Mouse (Mus musculus) cerebellum, adult (tissue): ENCODE measurements around the gene Tbc1d32.
"Not testable (repeated sequence)": the region's sequence is repeated elsewhere in the genome, so short reads cannot be mapped to it uniquely, and the experiment has no call there.

ENCODE experiments used
- ATAC-seq: cut with Nextera tagmentation; 2 replicates; pipeline ENCODE4 v1.9.2; 2017; ENCODE audit warnings: mild to moderate bottlenecking, moderate library complexity, mixed read lengths; ENCODE audit not compliant: insufficient number of reproducible peaks, low FRiP score, low TSS enrichment

Tbc1d32 gene

DNA sequence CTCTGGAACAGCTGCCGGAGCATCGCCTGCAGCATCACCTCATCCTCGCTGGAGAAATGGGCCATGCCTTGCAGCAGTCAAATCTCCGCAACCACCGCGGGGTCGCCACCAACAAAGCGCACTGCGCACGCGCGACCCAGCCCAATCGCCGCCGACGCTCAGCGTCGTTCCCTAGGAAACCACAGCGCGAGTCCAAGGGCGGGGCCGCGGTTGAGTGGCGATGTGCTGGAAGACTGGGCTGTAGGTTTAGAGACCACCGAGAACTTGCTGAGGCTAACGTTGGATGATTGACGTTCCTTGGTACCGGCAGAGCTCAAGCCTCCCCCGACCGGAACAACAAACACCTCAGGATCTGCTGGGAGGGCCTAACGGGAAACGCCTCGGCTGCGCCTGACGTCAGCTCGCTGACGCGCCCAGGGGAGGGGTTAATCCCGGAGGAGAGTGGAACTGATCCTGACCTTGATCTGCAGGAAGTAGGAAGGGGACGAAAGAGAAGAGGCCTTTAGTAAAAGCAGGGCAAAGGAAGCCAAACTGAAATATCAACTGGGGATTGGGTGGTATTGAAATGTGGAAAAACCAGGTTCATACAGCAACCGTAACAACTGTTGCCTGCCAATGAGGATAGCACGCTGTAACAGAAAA lies at the start of gene Tbc1d32:
TSS of gene Tbc1d32 (minus strand) at position 122 of the 642 bp plus-strand sequence.
- peak; percentile 99 for ATAC-seq

DNA sequence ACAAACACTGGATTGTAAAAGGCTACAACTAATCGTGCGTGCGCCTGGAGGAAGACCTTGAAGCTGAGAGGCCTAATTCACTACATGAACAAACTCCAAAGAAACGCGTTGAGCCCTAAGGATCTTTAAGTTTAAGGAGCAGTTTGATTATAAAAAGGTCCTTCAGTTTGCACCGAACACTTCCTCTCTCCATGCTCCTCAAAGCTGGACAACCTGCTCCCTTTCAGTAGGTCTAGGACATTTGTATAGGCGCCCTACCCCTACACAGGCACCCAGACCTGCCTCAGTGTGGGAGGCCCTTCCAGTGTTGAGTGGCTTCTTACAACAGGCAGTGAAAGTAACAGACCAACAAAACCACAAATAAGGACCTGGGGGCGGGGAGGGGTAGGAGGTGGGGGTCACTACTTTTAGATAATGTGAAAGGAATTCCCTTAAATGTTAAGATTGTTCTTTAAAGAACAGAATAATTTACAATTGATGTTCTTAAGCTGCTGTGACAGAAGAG lies 666 bp downstream of the Tbc1d32 start:
- ATAC-seq = 0 out of 2 replicates have a peak, but pooled peaks have one; percentile 12

DNA sequence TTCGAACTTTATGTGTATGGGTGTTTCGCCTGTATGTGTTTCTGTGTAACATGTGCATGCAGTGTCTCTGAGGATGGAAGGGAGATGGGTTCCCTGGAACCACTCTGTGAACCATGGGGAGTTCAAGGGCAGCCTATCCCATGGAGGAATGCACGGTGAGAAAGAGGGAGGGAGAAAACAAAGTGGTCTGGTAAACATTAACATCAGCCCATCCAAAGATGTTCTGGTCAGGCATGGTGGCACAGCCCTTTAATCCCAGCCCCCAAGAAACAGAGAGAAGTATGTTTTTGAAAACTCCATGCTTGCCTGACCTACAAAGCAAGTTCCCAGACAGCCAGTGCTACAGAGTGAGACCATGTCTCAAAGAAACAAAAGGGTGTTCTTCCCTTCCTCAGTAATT lies 12.7 kb downstream of the Tbc1d32 start:
- ATAC-seq = no peak

DNA sequence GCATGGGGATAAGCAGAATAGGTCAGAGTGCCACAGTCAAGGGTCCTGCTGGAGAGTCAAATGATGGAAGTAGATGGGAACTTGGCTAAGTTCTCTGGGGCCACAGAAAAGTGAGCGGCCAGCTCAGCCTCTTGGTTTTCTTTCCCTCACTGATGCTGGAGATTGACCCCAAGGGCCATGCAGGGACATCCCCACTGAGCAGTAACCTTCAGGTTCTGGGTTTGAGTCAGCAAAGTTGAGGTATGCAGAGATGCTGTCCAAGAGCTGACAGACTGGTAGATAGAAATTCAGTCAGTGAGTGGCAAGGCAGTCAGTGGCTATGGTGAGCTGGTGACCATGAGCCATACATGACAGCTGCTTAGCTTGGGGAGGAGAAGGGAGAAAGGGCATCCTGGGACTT lies 18.1 kb downstream of the Tbc1d32 start:
- ATAC-seq = no peak

DNA sequence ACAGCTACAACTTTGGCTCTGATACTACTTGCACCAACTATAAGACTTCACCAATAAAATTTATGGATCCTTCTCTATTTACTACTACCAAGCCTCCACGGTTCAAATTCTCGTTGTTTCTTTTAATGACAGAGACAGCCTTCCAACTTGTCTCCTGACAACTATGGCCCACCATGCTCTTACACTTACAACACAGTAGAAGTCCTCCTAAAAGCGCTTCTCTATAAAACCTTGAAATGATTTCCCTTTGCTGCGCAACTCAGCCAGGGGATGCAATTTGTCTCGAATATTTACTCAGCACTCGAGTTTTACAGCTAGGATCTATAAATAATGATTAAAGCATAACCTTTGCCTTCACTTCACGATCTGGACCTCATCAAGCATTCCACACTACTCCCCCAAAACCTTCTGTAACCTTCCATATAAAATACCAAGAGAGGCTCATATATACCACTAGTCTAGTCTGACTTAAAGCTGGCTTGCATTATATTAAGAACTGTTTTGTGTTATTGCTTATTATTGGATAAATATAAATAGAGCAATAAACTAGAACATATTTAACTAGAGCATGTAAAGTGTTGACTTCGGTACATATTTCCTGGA lies 21.6 kb downstream of the Tbc1d32 start:
- ATAC-seq = no peak

DNA sequence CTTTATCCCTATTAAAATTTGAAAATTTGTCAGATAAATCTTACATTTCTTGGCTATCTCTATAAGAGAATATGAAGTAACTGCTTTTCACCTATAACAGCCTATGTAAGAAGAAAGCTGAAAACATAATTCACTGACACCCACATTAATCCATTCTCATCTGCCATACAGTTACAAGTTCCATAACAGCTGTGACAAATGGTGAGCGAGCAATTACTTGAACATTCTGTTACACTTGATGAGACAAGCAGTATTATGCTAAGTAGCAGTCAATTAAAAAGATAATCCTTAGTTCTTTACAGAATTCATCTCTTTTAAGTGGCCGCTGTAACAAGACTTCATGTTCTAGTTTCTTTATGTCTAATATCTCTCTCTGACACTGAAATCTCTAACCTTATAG lies 24.1 kb downstream of the Tbc1d32 start:
- no peak for ATAC-seq

DNA sequence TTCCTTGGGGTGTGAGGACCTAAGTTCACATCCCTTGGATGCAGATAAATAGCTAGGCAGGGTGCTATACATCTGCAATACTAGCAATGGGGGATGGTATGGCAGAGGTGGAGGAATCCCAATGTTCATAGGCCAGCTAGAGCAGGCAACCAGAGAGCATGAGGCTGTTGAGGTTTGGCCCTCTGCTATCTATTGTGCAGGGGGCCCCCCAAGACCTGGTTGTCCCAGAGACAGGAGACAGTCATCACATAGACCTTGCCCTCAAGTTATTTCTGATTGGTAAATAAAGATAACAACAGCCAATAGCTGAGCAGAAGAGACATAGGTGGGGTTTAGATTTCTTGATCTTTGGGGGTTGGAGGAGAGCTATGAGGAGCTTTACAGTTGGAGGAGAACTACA lies 28.6 kb downstream of the Tbc1d32 start:
- ATAC-seq = no peak

DNA sequence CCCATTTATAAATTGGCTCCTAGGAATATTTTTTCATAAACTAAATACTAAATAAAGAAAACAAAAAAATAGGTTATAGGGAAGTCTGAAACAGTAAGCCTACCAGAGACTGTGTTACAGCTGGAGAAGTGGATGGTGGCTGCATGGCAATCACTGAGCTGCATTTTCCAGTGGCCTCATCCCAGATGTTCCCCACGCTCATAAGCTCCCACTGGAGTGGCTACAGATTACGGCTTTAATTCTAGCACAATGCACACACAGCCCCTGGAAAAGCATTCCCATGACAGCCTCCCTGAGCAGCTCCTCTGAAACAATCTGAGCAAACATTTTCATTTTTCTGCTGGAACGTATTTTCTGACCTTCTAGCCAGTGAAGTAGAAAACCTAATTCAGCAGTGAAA lies 29.8 kb downstream of the Tbc1d32 start:
- ATAC-seq = no peak

DNA sequence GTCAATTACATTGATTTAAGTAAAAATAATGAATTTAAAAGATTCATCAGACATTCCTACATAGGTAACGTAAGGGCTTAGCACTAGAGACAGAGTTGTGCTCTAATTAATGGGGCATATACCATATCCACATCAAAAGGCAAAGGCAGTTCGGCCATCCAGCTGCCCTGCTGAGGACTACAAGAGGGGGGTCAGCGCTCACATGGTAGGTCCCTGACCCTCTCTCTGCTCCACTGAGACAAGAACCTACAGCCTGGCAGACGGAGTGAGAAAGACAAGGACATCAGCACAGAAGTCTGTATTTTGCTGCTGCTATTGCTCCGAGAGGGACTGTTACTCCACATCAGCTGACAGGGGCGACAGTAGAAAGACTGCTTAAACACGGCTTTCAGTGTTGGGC lies 34.2 kb downstream of the Tbc1d32 start:
- no peak for ATAC-seq

DNA sequence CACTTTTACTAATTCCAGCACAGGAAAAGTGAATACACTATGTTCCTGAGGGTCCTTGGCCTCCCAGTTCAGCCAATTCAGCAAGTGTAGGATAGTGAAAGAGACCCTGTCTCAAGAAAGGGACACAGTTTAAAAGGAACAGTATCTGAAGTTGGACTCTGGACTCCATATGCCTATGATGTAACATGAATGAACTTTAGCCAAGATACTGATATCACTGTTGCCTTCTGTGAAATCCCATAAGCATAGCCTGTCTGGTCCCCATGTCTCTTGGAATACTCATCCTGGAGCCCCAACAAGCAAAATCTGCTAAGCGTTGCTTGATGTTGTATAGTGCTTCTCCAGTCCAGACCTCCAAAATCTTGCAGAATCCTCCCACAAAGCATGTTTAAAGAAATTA lies 46.8 kb downstream of the Tbc1d32 start:
- no peak for ATAC-seq

DNA sequence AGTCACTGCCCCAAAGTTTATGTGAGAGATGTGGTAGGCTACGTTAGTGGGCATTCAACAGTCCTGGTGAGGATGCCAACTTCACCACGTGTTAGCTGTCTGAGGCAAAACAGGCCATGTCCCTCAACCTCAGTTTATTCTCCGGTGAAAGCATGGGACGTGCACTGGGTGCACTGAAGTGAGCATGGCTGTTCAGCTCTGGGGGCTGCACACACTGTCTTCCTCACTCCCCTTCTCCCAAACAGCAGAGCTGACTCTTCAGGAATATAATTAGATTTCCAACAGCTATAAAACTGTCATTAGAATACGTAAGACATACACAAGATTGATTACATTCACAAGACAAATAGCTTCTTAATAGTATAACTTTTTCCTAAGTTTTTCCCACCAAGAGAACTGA lies 55.3 kb downstream of the Tbc1d32 start:
- no peak for ATAC-seq

DNA sequence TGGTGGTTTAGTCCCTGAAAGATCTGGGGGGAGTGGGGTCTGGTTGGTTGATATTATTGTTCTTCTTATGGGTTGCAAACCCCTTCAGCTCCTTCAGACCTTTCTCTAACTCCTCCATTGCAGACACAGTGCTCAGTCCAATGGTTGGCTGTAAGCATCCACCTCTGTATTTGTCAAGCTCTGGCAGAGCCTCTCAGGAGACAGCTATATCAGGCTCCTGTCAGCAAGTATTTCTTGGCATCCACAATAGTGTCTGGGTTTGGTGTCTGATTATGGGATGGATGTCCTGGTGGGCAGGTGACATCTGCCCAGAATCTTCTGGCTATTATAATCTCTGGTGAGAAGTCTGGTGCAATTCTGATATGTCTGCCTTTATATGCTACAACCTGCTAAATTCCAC lies 60.8 kb downstream of the Tbc1d32 start:
- ATAC-seq = not testable (repeated sequence)

DNA sequence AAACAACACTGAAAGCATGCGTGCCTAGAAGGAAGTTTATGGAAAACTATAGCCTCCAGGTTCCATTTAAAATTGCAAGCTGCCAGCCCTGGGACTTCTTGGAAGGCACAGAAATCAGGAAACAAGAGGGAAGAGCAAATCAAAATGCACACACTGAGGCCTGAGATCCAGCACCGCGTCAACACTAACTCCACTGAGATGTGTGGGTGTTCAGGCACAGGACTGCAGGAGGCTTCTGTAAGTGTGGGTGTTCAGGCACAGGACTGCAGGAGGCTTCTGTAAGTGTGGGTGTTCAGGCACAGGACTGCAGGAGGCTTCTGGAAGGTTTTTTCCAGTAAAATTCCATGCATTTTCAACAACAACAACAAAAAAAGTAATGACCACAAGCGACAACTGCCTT lies 62.7 kb downstream of the Tbc1d32 start:
- ATAC-seq = no peak

DNA sequence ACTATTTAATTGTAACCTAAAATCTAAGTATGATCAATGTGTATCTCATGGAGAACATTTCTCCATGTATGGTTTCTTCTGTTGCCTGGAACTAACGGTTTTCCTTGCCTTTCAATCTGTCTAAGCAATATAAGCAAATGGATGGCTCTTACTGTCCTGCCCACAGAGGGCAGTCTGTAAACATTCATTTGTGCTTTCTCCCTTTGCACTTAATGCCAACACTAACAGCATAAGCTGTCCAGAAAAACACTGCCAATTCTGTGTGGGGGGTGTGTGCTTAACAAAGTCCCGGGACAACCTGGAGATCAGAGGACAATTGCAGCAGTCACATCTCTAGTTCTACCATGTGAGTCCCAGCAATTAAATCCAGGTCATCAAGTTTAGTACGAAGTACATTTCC lies 64.1 kb downstream of the Tbc1d32 start:
- ATAC-seq = 0 out of 2 replicates have a peak, but pooled peaks have one; percentile 45

DNA sequence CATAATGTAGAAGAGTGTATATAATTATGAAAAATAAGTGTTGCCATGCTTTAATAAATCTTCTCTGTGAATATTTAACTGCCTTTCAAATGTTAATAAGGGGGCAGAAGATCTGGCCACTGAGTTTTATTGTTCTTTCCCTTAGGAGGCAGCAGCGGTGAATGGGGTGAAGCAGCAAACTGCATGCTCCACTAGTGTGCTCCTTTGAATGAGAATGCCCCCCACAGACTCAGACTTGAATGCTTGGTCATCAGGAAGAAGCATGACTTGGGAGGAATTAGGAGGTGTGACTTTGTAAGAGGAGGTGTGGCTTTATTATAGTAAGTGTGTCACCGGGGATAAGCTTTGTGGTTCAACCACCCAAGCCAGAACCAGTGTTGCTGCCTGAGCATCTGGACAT lies 69.7 kb downstream of the Tbc1d32 start:
- no peak for ATAC-seq

DNA sequence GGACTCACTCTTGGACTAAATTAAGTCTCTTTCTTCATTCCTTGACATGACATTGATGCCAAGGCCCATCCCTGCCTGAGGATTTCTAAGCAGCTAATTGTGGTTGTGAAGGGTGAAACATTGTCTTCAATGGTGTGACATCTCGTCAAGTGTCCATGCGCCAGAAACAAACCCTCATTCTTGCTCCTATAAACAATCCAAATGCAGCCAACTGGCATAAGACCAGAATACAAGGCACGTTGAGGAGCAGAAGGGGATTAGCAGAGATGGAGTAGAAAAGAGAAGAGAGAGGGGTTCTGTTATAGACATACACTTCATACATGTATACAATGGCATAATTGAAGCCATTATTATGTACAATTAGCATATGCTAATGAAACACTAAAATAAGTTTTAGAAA lies 70.3 kb downstream of the Tbc1d32 start:
- no peak for ATAC-seq

DNA sequence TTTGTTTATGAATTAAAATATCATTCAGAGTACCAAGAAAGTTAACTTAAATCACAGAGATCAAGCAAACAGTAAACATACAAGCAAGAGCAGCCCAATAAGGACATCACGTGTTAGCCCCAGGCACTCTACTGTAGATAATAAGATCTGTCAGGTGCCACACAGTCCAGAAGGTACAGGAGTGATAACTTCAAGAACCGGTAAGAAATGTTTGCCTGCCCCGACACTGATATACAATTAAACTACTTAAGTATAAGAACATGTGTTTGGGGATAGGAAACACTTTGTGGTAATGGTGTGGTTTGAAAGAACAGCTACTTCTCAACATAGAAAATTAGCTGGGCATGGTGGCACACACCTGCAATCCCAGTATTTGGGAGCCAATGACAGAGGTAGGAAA lies 71.5 kb downstream of the Tbc1d32 start:
- no peak for ATAC-seq

DNA sequence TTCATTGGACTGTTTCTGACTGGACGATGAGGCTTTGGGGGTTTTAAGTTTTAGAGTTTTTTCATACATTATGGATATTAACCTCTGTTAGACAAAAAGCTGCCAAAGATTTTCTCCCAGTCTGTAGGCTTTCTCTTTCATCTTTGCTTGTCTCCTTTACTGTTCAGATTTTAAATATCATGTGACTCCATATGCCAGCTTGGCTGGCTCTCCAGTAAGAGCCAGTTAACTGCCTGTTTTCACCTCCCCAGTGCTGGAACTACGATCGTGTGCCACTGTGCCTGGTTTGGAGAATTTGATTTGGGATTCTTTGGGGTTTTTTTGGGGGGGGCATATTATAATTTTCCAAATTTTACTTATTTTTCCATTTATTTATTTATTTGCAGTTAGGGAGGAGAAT lies 79.6 kb downstream of the Tbc1d32 start:
- ATAC-seq = no peak

DNA sequence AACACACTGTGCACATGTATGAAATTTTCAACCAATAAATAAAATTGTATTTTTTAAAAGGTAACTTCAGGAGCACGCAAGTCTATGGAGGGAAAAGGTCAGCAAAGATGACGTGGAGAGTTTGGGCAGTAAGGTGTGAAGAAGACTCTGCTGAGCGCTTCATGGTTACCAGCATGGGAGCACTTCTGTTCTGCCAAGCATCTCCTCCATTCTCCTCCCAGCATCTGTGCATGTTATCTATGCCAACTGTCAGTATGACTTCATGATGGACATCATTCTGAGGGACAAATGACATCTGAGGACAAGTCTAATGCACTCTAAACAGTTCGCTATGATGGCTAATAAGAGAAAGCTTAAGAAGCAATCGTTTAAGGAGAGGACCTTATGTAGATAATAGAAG lies 91.3 kb downstream of the Tbc1d32 start:
- ATAC-seq = no peak

DNA sequence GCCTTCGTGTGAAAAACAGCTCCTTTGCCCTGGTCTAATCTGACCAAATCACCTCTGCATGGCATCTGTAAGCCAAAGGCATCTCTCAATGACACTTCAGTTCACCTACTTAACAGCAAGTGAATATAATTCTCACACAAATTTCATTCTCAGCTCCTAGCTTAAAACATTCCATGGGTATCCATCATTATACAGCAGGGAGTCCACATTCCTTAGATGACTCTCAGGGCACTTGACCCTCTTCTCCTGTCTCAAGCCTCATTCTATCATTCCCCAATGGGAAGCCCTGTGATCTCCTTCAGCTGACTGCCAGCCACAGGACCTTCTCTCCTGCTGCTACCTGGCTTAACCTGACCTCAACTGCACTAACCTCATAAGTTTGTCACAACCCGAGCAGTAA lies 98.8 kb downstream of the Tbc1d32 start:
- no peak for ATAC-seq

DNA sequence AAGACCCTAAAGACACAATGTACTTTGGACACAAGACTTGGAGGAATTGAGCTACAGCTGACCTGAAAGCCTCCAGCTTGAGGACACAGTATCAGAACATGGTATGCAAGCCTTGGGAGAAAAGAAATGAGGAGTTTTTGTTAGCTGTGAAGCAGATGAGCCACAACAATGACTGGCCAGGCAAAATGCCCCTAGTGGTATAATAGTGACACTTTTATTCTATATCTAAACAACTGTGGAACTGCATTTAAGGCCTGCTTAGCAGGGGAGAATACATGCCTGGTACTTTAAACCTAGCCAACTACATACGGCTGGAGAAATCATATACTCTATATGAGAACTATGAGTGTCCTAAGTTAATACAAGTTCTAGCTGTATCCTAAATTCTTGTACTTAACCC lies 101.5 kb downstream of the Tbc1d32 start:
- no peak for ATAC-seq

DNA sequence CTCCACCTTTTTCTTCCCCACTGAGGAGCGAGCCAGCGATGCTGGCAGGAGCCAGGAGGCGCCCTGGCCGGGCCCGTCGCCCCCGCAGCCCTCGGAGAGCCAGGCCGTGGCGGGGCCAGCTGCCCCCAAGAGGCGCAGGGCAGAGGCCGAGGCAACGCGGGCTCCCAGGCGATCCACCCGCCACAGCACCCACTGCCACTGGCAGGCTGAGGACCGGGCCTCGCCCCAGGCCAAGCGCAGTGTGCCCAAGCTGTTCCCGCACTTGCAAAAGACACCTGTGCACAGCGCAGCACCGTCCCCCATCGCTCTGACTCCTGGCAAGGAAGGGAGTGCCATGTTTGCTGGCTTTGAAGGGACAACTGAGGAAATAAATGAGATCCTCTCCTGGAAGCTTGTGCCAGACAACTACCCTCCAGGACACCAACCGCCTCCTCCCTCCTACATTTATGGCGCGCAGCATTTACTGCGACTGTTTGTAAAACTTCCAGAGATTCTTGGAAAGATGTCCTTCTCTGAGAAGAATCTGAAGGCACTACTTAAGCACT lies 112.8 kb downstream of the Tbc1d32 start:
- peak; percentile 81 for ATAC-seq
